Mouse (Mus musculus) stomach, postnatal 0 days (tissue): ENCODE data around the gene Mical3. TPM values are rescaled to one million over a fixed set of nuclear protein-coding genes. Genes with fewer than 3 reads are reported as not detected.

Experiments used
- ATAC-seq: fragments of 200-750 bp; cut with Nextera tagmentation; 2 replicates; pipeline ENCODE4 v1.8.0; 2017; ENCODE audit not compliant: low FRiP score, low TSS enrichment
- DNase-seq: peaks from one replicate; pipeline ENCODE4 v3.0.0-alpha.2; 2016; ENCODE audit warnings: low spot score
- H3K27ac ChIP-seq: fragments of 300-500 bp; sonication (generic); replicated peaks from 2 replicates; pipeline ENCODE4 v1.5.1; 2014; ENCODE audit warnings: mild to moderate bottlenecking, control low read depth
- H3K27me3 ChIP-seq: fragments of 300-500 bp; sonication (generic); 2 replicates; pipeline ENCODE4 v1.6.1; 2014; ENCODE audit warnings: low read length; ENCODE audit not compliant: control insufficient read depth, insufficient read depth
- H3K36me3 ChIP-seq: fragments of 300-500 bp; sonication (generic); 2 replicates; pipeline ENCODE4 v1.6.1; 2014; ENCODE audit warnings: low read length, mixed read lengths; ENCODE audit not compliant: control insufficient read depth, insufficient read depth
- H3K4me1 ChIP-seq: fragments of 300-500 bp; sonication (generic); replicated peaks from 2 replicates; pipeline ENCODE4 v1.6.1; 2014; ENCODE audit warnings: antibody characterized with exemption; ENCODE audit not compliant: control insufficient read depth, insufficient read depth
- H3K4me2 ChIP-seq: fragments of 300-500 bp; sonication (generic); replicated peaks from 2 replicates; pipeline ENCODE4 v1.6.1; 2014; ENCODE audit warnings: low read depth, mild to moderate bottlenecking, control low read depth, moderate library complexity
- H3K4me3 ChIP-seq: fragments of 300-500 bp; sonication (generic); 2 replicates; pipeline ENCODE4 v1.5.1; 2014; ENCODE audit warnings: low read depth, low read length, control low read depth
- H3K9ac ChIP-seq: fragments of 300-500 bp; sonication (generic); 2 replicates; pipeline ENCODE4 v1.6.1; 2014; ENCODE audit warnings: mild to moderate bottlenecking, low read length, control low read depth, mixed read lengths
- H3K9me3 ChIP-seq: fragments of 300-500 bp; sonication (generic); 2 replicates; pipeline ENCODE4 v1.6.1; 2016; ENCODE audit warnings: low read length; ENCODE audit not compliant: control insufficient read depth
- CTCF ChIP-seq: IDR thresholded peaks from 2 replicates; pipeline ENCODE4 v1.5.1; 2016; ENCODE audit warnings: antibody characterized with exemption, low read depth, mild to moderate bottlenecking, moderate library complexity
- EP300 ChIP-seq: optimal IDR thresholded peaks from 2 replicates; pipeline ENCODE3; 2016; ENCODE audit warnings: antibody characterized with exemption
- WGBS: fragments of 180-500 bp; shearing (Covaris S2); extraction: QIAGEN DNeasy Blood & Tissue Kit; methylation state at CpG from one replicate; pipeline ENCODE4 v1.1.7; 2014; 5-methylcytosine and 5-hydroxymethylcytosine counted together
- polyA plus RNA-seq: library from polyadenylated mRNA; unstranded; fragments of >200 nt; fragmentation: Nextera tagmentation; extraction: Ambion mirVana; gene quantifications from 2 replicates; pipeline ENCODE4 v1.2.1, GENCODE M21; 2015

Gene Mical3
- polyA plus RNA-seq, 1 experiment from 2014 or later: 4.5 TPM

GRCm38 (mm10) chr6:121116434-121116833 lies 14.4 kb downstream of the Mical3 start:
- 62% methylated on average over 10 of the region's 10 CpGs for WGBS
- DNase-seq: no peak
- TF ChIP-seq CTCF (no peak), EP300 (no peak)
- Histone ChIP-seq H3K27ac (no peak overlapping the region), H3K4me1 (no peaks in the 10 kb centered on the region), H3K36me3 (no peaks in the 10 kb centered on the region), H3K27me3 (no peaks in the 10 kb centered on the region), H3K9ac (no peak overlapping the region), H3K4me2 (no peak overlapping the region), H3K9me3 (no peaks in the 10 kb centered on the region), H3K4me3 (no peak overlapping the region)
- 0 out of 2 replicates have a peak, but pooled peaks have one; percentile 25 for ATAC-seq

- no peak overlapping the region for H3K9ac ChIP-seq
- DNase-seq (no peak), ATAC-seq (no peak)
- no peak overlapping the region for H3K4me3 ChIP-seq
- no peaks in the 10 kb centered on the region for H3K36me3 ChIP-seq
- 45% methylated on average over 10 of the region's 10 CpGs for WGBS
- no peak overlapping the region for H3K4me2 ChIP-seq
- H3K27me3 ChIP-seq: no peaks in the 10 kb centered on the region
- no peaks in the 10 kb centered on the region for H3K9me3 ChIP-seq
- TF ChIP-seq EP300: no peak
- no peak for TF ChIP-seq CTCF
- H3K27ac ChIP-seq: peak overlapping the region; percentile 41; the same call in 1 of the 2 replicates
- H3K4me1 ChIP-seq: peaks cover 5% of the 10 kb centered on the region; the same call in 1 of the 2 replicates
Observed at GRCm38 (mm10) chr6:121111448-121112055, 19.2 kb downstream of the Mical3 start.

GRCm38 (mm10) chr6:121109998-121110603 lies 20.7 kb downstream of the Mical3 start:
- Histone ChIP-seq H3K27me3 (no peaks in the 10 kb centered on the region), H3K9ac (peak overlapping the region; percentile 94), H3K4me2 (peak overlapping the region; percentile 96), H3K36me3 (no peaks in the 10 kb centered on the region), H3K4me3 (peak overlapping the region; percentile 93), H3K4me1 (peaks cover 5% of the 10 kb centered on the region; the same call in 1 of the 2 replicates), H3K27ac (peak overlapping the region; percentile 84), H3K9me3 (no peaks in the 10 kb centered on the region)
- ATAC-seq (peak; percentile 97), DNase-seq (peak; percentile 89)
- 1% methylated on average over 30 of the region's 42 CpGs for WGBS
- TF ChIP-seq EP300 (no peak), CTCF (no peak; the same call in 1 of the 2 replicates)

GRCm38 (mm10) chr6:121109181-121109981 lies 21.4 kb downstream of the Mical3 start:
- TF ChIP-seq EP300 (no peak), CTCF (peak; percentile 55)
- H3K27ac ChIP-seq: peak overlapping the region; percentile 84
- no peaks in the 10 kb centered on the region for H3K36me3 ChIP-seq
- no peaks in the 10 kb centered on the region for H3K27me3 ChIP-seq
- H3K4me3 ChIP-seq: peak overlapping the region; percentile 93
- WGBS: 1% methylated on average over 42 of the region's 52 CpGs
- peak; percentile 35 for DNase-seq
- ATAC-seq: peak; percentile 25
- H3K4me2 ChIP-seq: peak overlapping the region; percentile 96
- H3K4me1 ChIP-seq: peaks cover 5% of the 10 kb centered on the region; the same call in 1 of the 2 replicates
- H3K9me3 ChIP-seq: no peaks in the 10 kb centered on the region
- peak overlapping the region; percentile 94 for H3K9ac ChIP-seq

GRCm38 (mm10) chr6:121108075-121108474 lies 22.7 kb downstream of the Mical3 start:
- TF ChIP-seq EP300: no peak
- no peak for TF ChIP-seq CTCF
- H3K4me2 ChIP-seq: no peak overlapping the region
- WGBS: 73% methylated on average over 1 of the region's 1 CpGs

More at GRCm38 (mm10) chr6:121108075-121108474, 22.7 kb downstream of the Mical3 start:
- Histone ChIP-seq H3K36me3 (no peaks in the 10 kb centered on the region), H3K9me3 (no peaks in the 10 kb centered on the region), H3K9ac (no peak overlapping the region), H3K27ac (no peak overlapping the region), H3K27me3 (no peaks in the 10 kb centered on the region), H3K4me3 (no peak overlapping the region), H3K4me1 (peaks cover 5% of the 10 kb centered on the region)
- ATAC-seq (no peak), DNase-seq (no peak)
